Mouse (Mus musculus): ENCODE measurements around the gene BC051665. TPM values are rescaled to one million over a fixed set of nuclear protein-coding genes. Genes with fewer than 3 reads are reported as not detected.
A peak's percentile ranks its signal among the peaks of the same experiment; 100 is the strongest.

The BC051665 gene
- total RNA-seq, 2 experiments from 2014 or later: not detected

DNA sequence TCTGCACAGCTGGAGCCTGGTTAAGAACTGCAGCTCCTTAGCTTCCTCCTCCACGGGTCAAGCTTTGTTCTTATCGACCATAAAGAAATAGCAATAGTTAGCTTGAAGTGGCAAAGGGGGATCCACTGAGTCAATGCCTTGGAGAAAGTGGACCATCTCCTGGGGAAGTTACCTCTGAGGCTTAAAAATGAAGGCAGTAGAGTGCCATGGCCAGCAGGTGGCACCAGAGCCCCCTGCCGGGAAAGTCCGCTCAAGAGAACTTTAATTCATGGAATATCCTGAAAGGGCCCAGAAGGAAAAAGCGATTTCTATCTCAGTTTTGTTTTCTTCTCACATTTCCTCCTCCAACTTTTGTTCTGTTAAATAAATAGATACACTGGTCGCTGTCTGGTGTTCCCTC lies 27.0 kb downstream of the BC051665 start:
- H3K27ac ChIP-seq: no peak overlapping the region

DNA sequence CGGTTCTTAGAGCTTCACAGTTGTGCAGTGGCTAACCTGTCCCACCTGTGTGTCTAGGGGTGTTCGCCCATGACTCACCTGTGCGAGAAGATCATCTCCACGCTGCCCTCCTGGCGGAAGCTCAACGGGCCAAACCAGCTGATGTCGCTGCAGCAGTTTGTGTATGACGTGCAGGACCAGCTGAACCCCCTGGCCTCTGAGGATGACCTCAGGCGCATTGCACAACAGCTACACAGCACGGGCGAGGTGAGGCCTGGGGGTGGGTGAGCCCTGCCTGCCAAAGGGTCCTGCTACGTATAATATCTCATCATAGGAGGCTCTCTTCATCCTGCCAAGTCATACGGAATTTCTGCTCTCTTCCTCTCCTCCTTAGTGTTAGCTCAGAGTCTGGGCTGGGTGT lies 28.9 kb downstream of the BC051665 start:
- no peak for TF ChIP-seq CTCF (IDR thresholded peaks at IDR 0.05)
- peak in 1 of 2 experiments; percentile 10 for DNase-seq (ENCODE audit: extremely low spot score in 1 of 2, low spot score in 2 of 2)
- intact Hi-C loops (cut with DNase I): loop anchor here (5.0 kb wide), 1 partner anchor 485 kb away; no protein-coding TSS in a partner anchor

More for the DNA sequence above, 27.0 kb downstream of the BC051665 start:
- intact Hi-C loops (cut with DNase I): loop anchor here (1.0 to 5.0 kb wide), 2 partner anchors 60 to 483 kb away; no protein-coding TSS in a partner anchor
- H3K4me3 ChIP-seq: no peak overlapping the region
- peak in 1 of 2 experiments; percentile 69 for DNase-seq (ENCODE audit: extremely low spot score in 1 of 2, low spot score in 2 of 2)
- TF ChIP-seq CTCF (IDR thresholded peaks at IDR 0.05): peak; percentile 96

DNA sequence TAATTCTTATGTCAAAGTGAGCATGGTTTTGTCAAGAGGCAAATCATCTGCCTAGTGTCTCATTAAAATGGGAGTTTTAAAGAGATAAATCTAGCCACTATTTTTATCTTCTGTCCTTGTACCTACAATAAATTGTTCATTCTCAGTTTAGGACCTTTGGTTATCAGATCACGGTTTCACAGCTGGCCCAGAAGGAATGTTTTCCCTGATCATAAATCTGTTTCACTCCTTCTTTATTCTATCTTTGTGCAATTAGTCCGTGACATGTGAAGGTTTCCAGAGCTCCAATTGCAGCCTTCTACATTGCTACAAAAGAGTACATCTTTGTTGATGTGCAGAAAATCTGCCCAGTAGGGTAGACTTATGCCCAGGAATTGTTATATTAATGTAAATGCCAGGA lies 30.9 kb downstream of the BC051665 start:
- no peak for TF ChIP-seq CTCF (IDR thresholded peaks at IDR 0.05)
- Histone ChIP-seq H3K4me3 (no peak overlapping the region), H3K27ac (no peak overlapping the region)
- no peak for DNase-seq (ENCODE audit: extremely low spot score in 1 of 2, low spot score in 2 of 2)
- intact Hi-C loops (cut with DNase I): loop anchor here (5.0 kb wide), 1 partner anchor 487 kb away; no protein-coding TSS in a partner anchor

More for the DNA sequence above, 28.9 kb downstream of the BC051665 start:
- H3K4me3 ChIP-seq: no peak overlapping the region
- no peak overlapping the region for H3K27ac ChIP-seq

DNA sequence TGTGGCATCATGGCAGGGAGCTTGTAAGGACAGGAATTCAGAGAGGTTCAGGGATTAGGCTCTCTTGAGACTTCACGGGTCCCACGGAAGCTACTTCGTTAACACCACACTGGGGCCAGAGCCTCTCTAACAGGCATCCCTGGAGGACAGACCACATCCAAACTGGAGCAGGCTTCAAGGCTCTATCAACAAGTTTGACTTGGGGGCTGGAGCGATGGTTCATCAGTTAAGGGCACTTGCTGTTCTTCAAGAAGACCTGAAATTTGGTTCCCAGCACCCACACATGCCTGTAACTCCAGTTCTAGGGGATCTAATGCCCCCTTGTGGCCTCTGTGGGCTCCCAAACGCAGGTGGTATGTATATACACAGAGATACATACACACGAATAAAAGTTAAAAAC lies 32.9 kb downstream of the BC051665 start:
- Histone ChIP-seq H3K4me3 (no peak overlapping the region), H3K27ac (no peak overlapping the region)
- no peak for DNase-seq (ENCODE audit: extremely low spot score in 1 of 2, low spot score in 2 of 2)
- intact Hi-C loops (cut with DNase I): no loop called here
- TF ChIP-seq CTCF (IDR thresholded peaks at IDR 0.05): no peak

DNA sequence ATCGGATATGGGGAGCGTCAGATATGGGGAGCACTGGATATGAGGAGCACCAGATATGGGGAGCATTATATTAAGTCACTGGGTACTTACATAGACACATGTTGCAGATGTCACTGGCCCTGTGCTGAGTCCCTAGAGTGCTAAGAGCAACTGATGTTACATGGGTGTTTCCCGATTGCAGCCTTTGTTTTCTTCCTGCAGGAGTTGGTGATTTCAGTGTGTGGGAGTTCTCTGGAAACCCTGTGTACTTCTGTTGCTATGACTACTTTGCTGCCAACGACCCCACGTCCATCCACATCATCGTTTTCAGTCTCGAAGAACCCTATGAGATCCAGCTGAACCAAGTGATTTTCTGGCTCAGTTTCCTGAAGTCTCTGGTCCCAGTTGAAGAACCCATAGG lies 35.2 kb downstream of the BC051665 start:
- no peak for TF ChIP-seq CTCF (IDR thresholded peaks at IDR 0.05)
- Histone ChIP-seq H3K27ac (no peak overlapping the region), H3K4me3 (no peak overlapping the region)
- DNase-seq (ENCODE audit: extremely low spot score in 1 of 2, low spot score in 2 of 2): no peak
- intact Hi-C loops (cut with DNase I): no loop called here

DNA sequence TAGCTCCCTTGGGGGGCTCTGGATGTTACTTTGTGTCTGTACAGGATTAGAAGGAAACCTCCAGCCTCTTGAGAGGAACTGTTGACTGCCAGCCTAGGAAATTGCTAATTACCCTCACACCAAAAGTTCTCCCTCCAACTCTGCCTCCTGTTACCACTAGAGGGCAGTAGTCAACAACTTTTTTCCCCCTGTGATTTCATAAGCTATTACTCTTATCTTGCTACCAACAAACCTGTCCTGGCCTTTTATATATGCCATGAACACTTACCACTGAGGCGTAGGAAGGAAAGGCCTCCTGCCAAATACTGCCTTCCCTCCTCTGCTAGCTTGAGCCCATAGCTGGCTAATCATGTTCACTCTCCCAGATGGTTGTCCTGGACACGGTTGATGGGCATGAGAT lies 37.6 kb downstream of the BC051665 start:
- intact Hi-C loops (cut with DNase I): loop anchor here (10.0 kb wide), 1 partner anchor 904 kb away; no protein-coding TSS in a partner anchor
- H3K27ac ChIP-seq: no peak overlapping the region
- no peak overlapping the region for H3K4me3 ChIP-seq
- DNase-seq (ENCODE audit: extremely low spot score in 1 of 2, low spot score in 2 of 2): no peak
- peak; percentile 68 for TF ChIP-seq CTCF (IDR thresholded peaks at IDR 0.05)

DNA sequence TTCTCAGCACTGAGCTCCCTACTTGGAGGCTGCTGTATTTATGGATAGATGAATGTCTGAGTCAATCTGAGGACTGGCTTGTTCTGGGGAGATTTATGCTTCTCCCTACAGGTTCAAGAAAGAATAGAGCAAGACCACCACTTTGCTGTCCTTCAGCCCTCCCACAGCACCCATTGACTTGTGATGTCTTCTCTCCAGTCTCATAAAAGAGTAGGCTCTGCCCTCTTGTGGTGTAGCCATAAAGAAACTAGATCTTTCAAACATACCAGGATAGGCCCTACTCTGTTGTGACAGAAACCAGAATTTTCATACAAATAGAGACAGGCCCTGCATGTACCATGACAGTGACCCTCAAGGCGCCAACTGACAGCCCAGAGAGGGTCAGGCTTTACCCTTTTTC lies 39.0 kb downstream of the BC051665 start:
- Histone ChIP-seq H3K27ac (no peak overlapping the region), H3K4me3 (no peak overlapping the region)
- no peak for DNase-seq (ENCODE audit: extremely low spot score in 1 of 2, low spot score in 2 of 2)
- intact Hi-C loops (cut with DNase I): loop anchor here (10.0 kb wide), 1 partner anchor 902 kb away; no protein-coding TSS in a partner anchor
- no peak; the same call in 1 of the 2 replicates for TF ChIP-seq CTCF (IDR thresholded peaks at IDR 0.05)

DNA sequence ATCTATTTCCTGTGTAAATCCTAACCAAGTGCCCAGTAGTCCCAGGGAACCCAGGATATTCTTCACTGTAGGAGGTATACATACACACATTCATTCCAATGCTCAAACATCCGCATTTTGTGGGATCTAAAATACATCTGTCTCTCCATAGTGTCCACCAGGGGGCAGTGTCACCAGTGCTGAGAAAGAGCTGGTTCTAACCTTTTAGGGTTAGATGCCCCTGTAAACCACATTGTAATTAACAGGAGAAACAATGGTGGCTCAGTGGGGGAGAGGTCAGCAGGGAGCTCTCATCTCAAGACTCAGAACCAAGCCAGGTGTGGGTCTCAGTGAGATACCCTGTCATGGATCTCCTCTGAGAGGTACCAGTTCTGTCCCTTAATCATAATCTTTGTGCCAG lies 39.9 kb downstream of the BC051665 start:
- peak; percentile 83 for TF ChIP-seq CTCF (IDR thresholded peaks at IDR 0.05)
- no peak overlapping the region for H3K4me3 ChIP-seq
- no peak overlapping the region for H3K27ac ChIP-seq
- intact Hi-C loops (cut with DNase I): loop anchor here (10.0 kb wide), 1 partner anchor 901 kb away; no protein-coding TSS in a partner anchor
- DNase-seq (ENCODE audit: extremely low spot score in 1 of 2, low spot score in 2 of 2): no peak

DNA sequence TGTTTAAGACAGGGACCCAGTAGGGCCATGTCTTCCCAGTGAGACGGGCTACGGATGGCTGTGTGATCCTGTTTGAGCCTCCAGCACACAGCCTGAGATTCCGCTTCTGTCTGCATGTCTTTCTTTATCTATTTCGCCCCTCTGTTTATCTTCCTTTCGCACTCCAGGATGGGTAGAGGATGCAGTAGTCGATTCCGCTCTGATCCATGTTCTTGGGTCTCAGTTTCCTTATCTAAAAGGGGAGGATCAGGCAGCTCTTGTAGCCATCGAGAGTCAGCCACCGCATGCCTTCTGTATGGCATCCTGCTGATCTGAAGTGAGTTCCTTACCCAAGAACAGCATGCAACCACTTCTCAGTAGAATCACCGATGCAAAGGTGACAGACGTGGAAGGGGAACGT lies 40.8 kb downstream of the BC051665 start:
- no peak overlapping the region for H3K27ac ChIP-seq
- no peak for DNase-seq (ENCODE audit: extremely low spot score in 1 of 2, low spot score in 2 of 2)
- no peak for TF ChIP-seq CTCF (IDR thresholded peaks at IDR 0.05)
- no peak overlapping the region for H3K4me3 ChIP-seq
- intact Hi-C loops (cut with DNase I): loop anchor here (10.0 kb wide), 1 partner anchor 901 kb away; no protein-coding TSS in a partner anchor

DNA sequence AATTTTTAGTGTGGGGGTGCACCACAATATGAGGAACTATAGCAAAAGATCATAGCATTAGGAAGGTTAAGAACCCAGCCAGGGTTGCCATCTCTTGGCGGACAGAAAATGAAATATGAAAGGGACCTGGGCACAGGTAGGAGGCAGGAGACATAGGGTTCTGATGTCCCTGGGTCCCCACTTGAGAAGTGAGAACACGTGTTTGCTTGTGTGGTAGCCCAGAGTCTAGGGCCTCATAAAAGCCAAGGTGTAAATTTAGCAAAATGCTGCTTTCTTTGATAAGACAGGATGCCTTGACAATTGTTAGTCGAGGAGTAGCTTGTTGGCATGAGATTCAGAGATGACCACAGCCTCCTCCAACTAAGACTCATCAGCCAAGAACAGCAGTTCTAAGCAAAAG lies 41.4 kb downstream of the BC051665 start:
- peak in 1 of 2 experiments; percentile 6 for DNase-seq (ENCODE audit: extremely low spot score in 1 of 2, low spot score in 2 of 2)
- TF ChIP-seq CTCF (IDR thresholded peaks at IDR 0.05): no peak
- no peak overlapping the region for H3K27ac ChIP-seq
- no peak overlapping the region for H3K4me3 ChIP-seq
- intact Hi-C loops (cut with DNase I): loop anchor here (1.0 to 10.0 kb wide), 3 partner anchors 265 to 900 kb away; partner anchors contain the start of gene Gas1

DNA sequence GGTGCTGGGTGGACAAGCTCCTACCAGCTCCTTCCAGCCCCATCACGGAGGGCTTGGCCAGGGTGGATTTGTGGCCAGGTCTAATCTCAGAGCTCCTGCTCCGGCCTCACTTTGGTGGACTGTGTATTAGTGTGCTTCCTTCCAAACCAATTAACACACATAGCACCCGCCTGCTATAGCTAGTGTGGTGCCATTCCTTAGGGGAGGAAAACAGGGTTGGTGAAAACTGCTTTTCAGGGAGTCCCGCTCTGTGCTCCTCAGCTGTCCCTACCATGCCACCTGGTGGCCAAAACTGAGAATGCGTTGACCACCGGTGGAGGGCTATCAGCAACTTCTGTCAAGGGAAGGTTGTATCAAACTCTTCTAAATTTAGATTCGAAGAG lies 42.1 kb downstream of the BC051665 start:
- no peak overlapping the region for H3K4me3 ChIP-seq
- no peak overlapping the region; the same call in 1 of the 2 replicates for H3K27ac ChIP-seq
- peak; percentile 81 to 90 for DNase-seq (ENCODE audit: extremely low spot score in 1 of 2, low spot score in 2 of 2)
- TF ChIP-seq CTCF (IDR thresholded peaks at IDR 0.05): peak; percentile 93
- intact Hi-C loops (cut with DNase I): loop anchor here (1.0 to 10.0 kb wide), 3 partner anchors 265 to 899 kb away; partner anchors contain the start of gene Gas1

DNA sequence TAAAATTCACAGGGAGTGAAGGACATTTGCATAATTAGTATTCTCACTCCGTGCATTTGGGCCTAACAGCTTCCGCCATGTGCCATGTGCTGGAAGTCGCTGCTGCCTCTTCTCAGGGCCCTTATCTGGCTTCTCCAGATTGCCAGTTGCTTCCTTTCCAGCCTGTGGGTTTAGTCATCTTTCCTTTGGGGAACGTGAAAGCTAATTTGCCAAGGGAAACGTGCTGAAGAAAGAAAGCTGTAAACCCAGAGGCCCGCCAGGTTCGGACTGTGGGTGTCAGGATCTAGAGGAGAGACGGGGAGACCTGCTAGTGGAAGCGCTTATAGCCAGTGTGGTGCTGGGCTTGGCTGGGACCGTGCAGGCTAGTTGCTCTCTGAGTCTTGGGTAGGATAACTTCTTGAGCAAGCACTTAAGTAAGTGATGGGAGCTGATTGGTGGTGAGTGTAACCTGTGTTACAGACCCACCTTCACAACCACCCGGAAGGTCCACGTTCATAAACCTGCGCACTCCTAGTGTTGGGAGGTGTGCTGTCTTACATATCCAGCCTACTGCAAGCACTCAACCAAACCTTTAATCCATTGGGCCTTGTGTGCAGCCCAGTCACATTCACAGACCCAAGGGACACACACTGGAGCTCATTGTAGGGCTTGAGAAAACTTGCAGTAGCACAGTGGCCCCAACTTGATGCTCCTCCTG lies 42.6 kb downstream of the BC051665 start:
- DNase-seq (ENCODE audit: extremely low spot score in 1 of 2, low spot score in 2 of 2): no peak
- Histone ChIP-seq H3K4me3 (no peak overlapping the region), H3K27ac (peak overlapping the region; percentile 32; the same call in 1 of the 2 replicates)
- intact Hi-C loops (cut with DNase I): loop anchor here (1.0 to 10.0 kb wide), 3 partner anchors 264 to 899 kb away; partner anchors contain the start of gene Gas1
- TF ChIP-seq CTCF (IDR thresholded peaks at IDR 0.05): no peak

Data from left cerebral cortex, adult 2 months (tissue).